Mouse (Mus musculus) stomach, postnatal 0 days (tissue): ENCODE data around the gene Mtmr3.

Source experiments
- CTCF ChIP-seq: IDR thresholded peaks from 2 replicates; pipeline ENCODE4 v1.5.1; 2016; ENCODE audit warnings: antibody characterized with exemption, low read depth, mild to moderate bottlenecking, moderate library complexity
- EP300 ChIP-seq: optimal IDR thresholded peaks from 2 replicates; pipeline ENCODE3; 2016; ENCODE audit warnings: antibody characterized with exemption

GRCm38 (mm10) chr11:4636782-4637342, 42.2 kb upstream of the Mtmr3 start:
- TF ChIP-seq CTCF (no peak), EP300 (no peak)
